Mouse (Mus musculus): ENCODE results near the gene Add2. TPM values are rescaled to one million over a fixed set of nuclear protein-coding genes. Genes with fewer than 3 reads are reported as not detected.

Gene Add2
- polyA plus RNA-seq, 1 experiment from 2014 or later = 127 TPM

- Histone ChIP-seq H3K36me3 (no peaks in the 10 kb centered on the region), H3K27ac (replicated peaks) (no peak overlapping the region), H3K4me2 (replicated peaks) (no peak overlapping the region), H3K9me3 (no peaks in the 10 kb centered on the region), H3K4me3 (no peak overlapping the region), H3K27me3 (no peaks in the 10 kb centered on the region), H3K9ac (replicated peaks) (no peak overlapping the region), H3K4me1 (no peaks in the 10 kb centered on the region)
- ATAC-seq (ENCODE audit: low FRiP score, low read depth) = no peak
- WGBS = 79% methylated on average over 4 of the region's 4 CpGs
Measured at GRCm38 (mm10) chr6:86148518-86148917, 120.0 kb downstream of the Add2 start.

DNA sequence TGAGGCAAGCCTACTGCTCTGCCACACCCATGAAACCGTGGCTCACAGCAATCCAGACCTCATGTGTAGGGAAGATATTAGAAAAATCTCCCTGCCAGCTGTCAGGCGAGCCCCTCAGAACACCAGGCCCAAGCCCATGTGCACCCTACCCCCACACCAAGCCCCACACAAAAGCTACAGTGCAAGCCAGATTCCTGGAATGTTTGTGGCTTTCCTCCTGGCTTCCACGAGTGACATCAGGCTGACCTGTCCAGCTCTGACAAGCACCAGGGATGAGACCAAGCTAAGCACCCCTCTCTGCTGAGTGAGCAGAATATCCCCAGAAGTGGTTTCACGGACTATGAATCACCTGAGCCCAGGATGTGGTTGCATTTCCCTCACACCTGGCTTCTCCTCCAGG lies 120.5 kb downstream of the Add2 start:
- no peaks in the 10 kb centered on the region for H3K36me3 ChIP-seq
- WGBS = 68% methylated on average over 4 of the region's 4 CpGs
- no peaks in the 10 kb centered on the region for H3K9me3 ChIP-seq
- no peak overlapping the region for H3K4me2 ChIP-seq (replicated peaks)
- H3K9ac ChIP-seq (replicated peaks) = no peak overlapping the region
- no peaks in the 10 kb centered on the region for H3K4me1 ChIP-seq
- ATAC-seq (ENCODE audit: low FRiP score, low read depth) = no peak
- no peak overlapping the region for H3K4me3 ChIP-seq
- no peak overlapping the region for H3K27ac ChIP-seq (replicated peaks)
- H3K27me3 ChIP-seq = no peaks in the 10 kb centered on the region

DNA sequence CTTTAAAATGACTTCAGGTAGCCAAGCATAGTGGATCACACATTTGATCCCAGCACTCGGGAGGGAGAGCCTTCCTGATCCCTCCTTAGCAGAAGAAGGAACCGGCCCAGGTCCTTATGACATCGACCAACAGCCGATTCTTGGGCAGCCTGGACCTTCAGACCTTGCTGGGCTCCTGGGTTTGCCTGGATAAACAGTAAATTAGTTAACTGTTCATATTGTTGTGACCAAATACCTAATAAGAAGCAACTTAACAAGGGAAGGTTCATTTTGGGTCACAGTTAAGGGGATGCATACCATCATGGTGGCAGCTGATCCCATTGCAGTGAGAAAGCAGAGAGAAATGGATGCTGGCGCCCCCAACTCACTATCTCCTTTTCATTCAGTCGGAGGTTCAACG lies 124.2 kb downstream of the Add2 start:
- Histone ChIP-seq H3K4me2 (replicated peaks) (no peak overlapping the region), H3K27me3 (no peaks in the 10 kb centered on the region), H3K36me3 (no peaks in the 10 kb centered on the region), H3K9ac (replicated peaks) (no peak overlapping the region), H3K4me1 (peaks cover 3% of the 10 kb centered on the region; the same call in 1 of the 2 replicates), H3K4me3 (no peak overlapping the region), H3K27ac (replicated peaks) (no peak overlapping the region), H3K9me3 (no peaks in the 10 kb centered on the region)
- 86% methylated on average over 7 of the region's 7 CpGs for WGBS
- ATAC-seq (ENCODE audit: low FRiP score, low read depth) = no peak

DNA sequence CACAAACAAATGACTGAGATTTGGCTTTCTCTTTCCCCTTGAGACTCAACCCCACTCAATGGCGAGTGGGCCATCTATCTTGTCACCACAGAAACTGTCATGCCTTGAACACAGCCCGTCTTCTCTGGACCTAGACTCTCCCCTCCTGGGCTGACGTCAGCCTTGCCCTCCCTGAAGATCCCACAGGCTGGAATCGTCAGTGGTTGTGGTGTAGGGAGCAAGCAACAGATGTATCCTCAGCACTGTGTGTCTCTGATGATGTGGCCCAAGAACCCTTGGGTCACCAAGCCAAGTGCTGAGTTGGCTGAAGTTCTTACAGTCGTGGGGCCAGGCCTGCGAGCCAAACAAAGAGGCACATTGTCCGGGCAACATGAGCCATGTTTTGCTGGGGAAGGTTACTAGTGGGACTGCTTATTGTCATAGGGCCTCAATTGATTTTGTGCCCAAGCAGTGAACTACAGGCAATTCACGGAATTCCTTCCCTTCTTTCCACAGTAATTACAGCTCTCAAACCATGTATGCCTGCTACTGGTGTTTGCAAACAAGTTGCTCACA lies 125.0 kb downstream of the Add2 start:
- ATAC-seq (ENCODE audit: low FRiP score, low read depth) = no peak
- Histone ChIP-seq H3K9me3 (no peaks in the 10 kb centered on the region), H3K9ac (replicated peaks) (no peak overlapping the region), H3K27me3 (no peaks in the 10 kb centered on the region), H3K27ac (replicated peaks) (no peak overlapping the region), H3K4me3 (no peak overlapping the region), H3K4me2 (replicated peaks) (no peak overlapping the region), H3K4me1 (peaks cover 3% of the 10 kb centered on the region; the same call in 1 of the 2 replicates), H3K36me3 (no peaks in the 10 kb centered on the region)
- 79% methylated on average over 8 of the region's 8 CpGs for WGBS

- 89% methylated on average over 5 of the region's 5 CpGs for WGBS
- H3K27ac ChIP-seq (replicated peaks) = no peak overlapping the region
- ATAC-seq (ENCODE audit: low FRiP score, low read depth) = no peak
- peaks cover 3% of the 10 kb centered on the region; the same call in 1 of the 2 replicates for H3K4me1 ChIP-seq
- H3K27me3 ChIP-seq = no peaks in the 10 kb centered on the region
- no peaks in the 10 kb centered on the region for H3K9me3 ChIP-seq
- H3K36me3 ChIP-seq = no peaks in the 10 kb centered on the region
- no peak overlapping the region for H3K9ac ChIP-seq (replicated peaks)
- no peak overlapping the region for H3K4me2 ChIP-seq (replicated peaks)
- no peak overlapping the region for H3K4me3 ChIP-seq
Measured at GRCm38 (mm10) chr6:86154006-86154405, 125.5 kb downstream of the Add2 start.

DNA sequence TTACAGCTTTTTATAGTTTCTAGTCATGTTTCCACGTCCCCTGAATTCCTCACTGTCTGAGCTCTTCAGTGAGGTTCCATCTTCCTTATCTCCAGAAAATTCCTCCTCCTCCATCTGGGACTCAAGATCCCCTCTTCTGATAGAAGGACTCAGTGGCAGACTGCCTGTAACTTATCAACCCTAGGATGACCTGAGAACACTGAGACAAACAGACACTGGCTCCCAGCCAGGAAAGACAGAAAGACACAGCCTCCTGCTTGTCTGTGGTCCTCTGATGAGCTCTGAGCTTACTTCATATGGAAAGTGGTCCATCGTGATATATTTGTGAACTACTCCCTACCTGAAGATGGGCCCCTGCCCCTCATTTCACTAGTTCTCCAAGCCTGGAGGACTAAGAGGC lies 126.0 kb downstream of the Add2 start:
- no peak overlapping the region for H3K4me3 ChIP-seq
- 86% methylated on average over 2 of the region's 2 CpGs for WGBS
- H3K27me3 ChIP-seq = no peaks in the 10 kb centered on the region
- H3K4me2 ChIP-seq (replicated peaks) = no peak overlapping the region
- ATAC-seq (ENCODE audit: low FRiP score, low read depth) = no peak
- peaks cover 3% of the 10 kb centered on the region; the same call in 1 of the 2 replicates for H3K4me1 ChIP-seq
- H3K27ac ChIP-seq (replicated peaks) = no peak overlapping the region
- H3K9ac ChIP-seq (replicated peaks) = no peak overlapping the region
- no peaks in the 10 kb centered on the region for H3K36me3 ChIP-seq
- H3K9me3 ChIP-seq = no peaks in the 10 kb centered on the region

DNA sequence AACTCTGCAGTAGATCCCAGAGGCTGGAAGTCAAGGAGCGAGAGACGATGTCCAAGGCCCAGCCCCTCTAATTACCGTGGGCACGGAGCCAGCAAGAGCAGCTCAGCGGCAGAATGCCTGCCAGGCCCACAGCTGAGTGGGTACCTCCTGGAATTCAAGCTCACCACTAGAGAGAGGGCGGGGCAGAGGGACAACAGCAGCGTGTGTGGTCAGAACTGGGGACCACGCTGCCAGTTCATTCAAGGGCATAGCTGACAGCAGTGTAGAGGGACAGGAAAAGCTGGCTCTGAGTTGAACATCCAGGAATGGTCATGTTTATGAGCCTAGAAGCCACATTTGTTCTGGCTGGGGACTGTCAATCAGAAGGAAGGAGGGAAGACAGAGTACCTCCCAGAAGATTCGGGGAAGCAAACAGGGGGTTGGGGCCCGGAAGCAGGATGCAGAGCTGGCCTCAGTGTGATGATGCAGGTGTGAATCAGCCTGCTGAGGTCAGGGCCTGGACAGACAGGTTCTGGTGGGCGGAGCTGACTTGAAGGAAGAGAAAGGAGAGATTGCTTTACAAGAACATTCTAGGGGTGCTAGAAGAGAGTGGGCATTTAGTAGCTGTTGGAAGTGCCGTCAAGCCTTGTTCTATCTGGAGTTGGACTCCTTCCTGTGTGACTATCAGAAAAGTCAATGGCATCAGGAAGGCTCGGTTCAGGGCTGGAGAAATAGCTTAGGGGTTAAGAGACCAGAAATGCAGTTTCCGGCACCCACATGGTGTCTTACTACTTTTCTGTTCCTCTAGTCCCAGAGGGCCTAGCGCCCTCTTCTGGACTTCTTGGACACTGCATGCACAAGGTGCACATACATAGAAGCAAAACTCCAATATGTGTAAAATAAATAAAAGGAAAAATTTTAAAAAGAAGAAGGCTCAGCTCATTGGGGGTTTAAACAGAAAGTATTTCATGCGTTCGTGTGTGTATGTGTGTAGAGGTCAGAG lies 129.1 kb downstream of the Add2 start:
- WGBS = 81% methylated on average over 17 of the region's 17 CpGs
- Histone ChIP-seq H3K9ac (replicated peaks) (no peak overlapping the region), H3K4me1 (peaks cover 3% of the 10 kb centered on the region; the same call in 1 of the 2 replicates), H3K36me3 (no peaks in the 10 kb centered on the region), H3K27me3 (no peaks in the 10 kb centered on the region), H3K27ac (replicated peaks) (no peak overlapping the region), H3K4me3 (no peak overlapping the region), H3K4me2 (replicated peaks) (no peak overlapping the region), H3K9me3 (no peaks in the 10 kb centered on the region)
- no peak for ATAC-seq (ENCODE audit: low FRiP score, low read depth)

DNA sequence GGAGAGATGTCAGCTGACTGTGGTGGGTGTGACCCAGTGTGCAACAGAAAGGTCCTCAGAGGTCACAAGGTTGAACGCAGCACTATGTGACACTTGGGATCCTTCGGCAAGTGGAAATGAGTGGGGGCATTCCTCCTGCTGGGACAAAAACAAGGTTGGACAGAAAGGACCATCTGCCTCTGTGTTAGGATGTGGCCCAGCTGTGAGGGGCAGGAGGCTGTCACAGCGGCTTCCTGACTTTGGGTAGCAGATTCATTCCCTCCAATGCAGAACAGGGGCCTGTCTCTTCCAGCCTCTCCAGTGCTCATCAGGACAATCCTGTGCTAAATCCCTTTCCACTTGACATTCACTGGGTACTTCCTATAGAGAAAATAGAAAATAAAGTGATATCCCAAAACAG lies 132.4 kb downstream of the Add2 start:
- Histone ChIP-seq H3K4me1 (peaks cover 7% of the 10 kb centered on the region), H3K36me3 (no peaks in the 10 kb centered on the region), H3K9ac (replicated peaks) (no peak overlapping the region), H3K4me2 (replicated peaks) (no peak overlapping the region), H3K9me3 (no peaks in the 10 kb centered on the region), H3K27ac (replicated peaks) (no peak overlapping the region), H3K27me3 (no peaks in the 10 kb centered on the region), H3K4me3 (no peak overlapping the region)
- 65% methylated on average over 3 of the region's 3 CpGs for WGBS
- ATAC-seq (ENCODE audit: low FRiP score, low read depth) = no peak

GRCm38 (mm10) chr6:86161586-86161985 lies 133.1 kb downstream of the Add2 start:
- peaks cover 7% of the 10 kb centered on the region for H3K4me1 ChIP-seq
- no peak for ATAC-seq (ENCODE audit: low FRiP score, low read depth)
- no peaks in the 10 kb centered on the region for H3K27me3 ChIP-seq
- H3K9me3 ChIP-seq = no peaks in the 10 kb centered on the region
- no peak overlapping the region for H3K9ac ChIP-seq (replicated peaks)
- no peak overlapping the region for H3K27ac ChIP-seq (replicated peaks)
- H3K4me2 ChIP-seq (replicated peaks) = no peak overlapping the region
- H3K36me3 ChIP-seq = no peaks in the 10 kb centered on the region
- no peak overlapping the region for H3K4me3 ChIP-seq
- whole genome bisulfite sequencing = 55% methylated on average over 7 of the region's 7 CpGs

DNA sequence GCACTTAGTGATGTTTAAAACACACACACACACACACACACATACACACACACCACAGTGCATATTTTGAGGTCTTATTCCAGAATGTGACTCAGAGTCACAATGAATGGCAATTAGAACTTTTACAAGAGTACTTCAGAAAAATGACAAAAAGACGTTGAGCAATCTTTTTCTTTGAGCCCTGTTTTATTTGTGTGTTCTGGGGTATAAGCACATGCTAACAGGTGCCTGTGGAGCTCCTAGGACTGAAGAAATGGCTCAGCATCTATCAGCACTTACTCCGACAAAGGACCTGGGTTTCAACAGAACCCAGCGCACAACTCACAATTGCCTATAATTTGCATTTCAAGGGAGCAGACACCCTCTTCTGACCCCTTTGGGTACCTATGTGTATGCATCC lies 135.5 kb downstream of the Add2 start:
- 45% methylated on average over 3 of the region's 3 CpGs for WGBS
- H3K9ac ChIP-seq (replicated peaks) = no peak overlapping the region
- no peak overlapping the region for H3K4me2 ChIP-seq (replicated peaks)
- peaks cover 5% of the 10 kb centered on the region; the same call in 1 of the 2 replicates for H3K4me1 ChIP-seq
- H3K9me3 ChIP-seq = no peaks in the 10 kb centered on the region
- no peaks in the 10 kb centered on the region for H3K27me3 ChIP-seq
- no peak overlapping the region for H3K27ac ChIP-seq (replicated peaks)
- no peak overlapping the region for H3K4me3 ChIP-seq
- ATAC-seq (ENCODE audit: low FRiP score, low read depth) = no peak
- no peaks in the 10 kb centered on the region for H3K36me3 ChIP-seq

GRCm38 (mm10) chr6:86166426-86166825 lies 137.9 kb downstream of the Add2 start:
- Histone ChIP-seq H3K4me2 (replicated peaks) (no peak overlapping the region), H3K9me3 (no peaks in the 10 kb centered on the region), H3K4me3 (no peak overlapping the region), H3K27ac (replicated peaks) (no peak overlapping the region), H3K4me1 (peaks cover 5% of the 10 kb centered on the region; the same call in 1 of the 2 replicates), H3K27me3 (no peaks in the 10 kb centered on the region), H3K9ac (replicated peaks) (no peak overlapping the region), H3K36me3 (no peaks in the 10 kb centered on the region)
- no peak for ATAC-seq (ENCODE audit: low FRiP score, low read depth)
- WGBS = 86% methylated on average over 9 of the region's 9 CpGs

GRCm38 (mm10) chr6:86167851-86168250 lies 139.4 kb downstream of the Add2 start:
- no peaks in the 10 kb centered on the region for H3K27me3 ChIP-seq
- ATAC-seq (ENCODE audit: low FRiP score, low read depth) = no peak
- H3K4me3 ChIP-seq = no peak overlapping the region
- H3K27ac ChIP-seq (replicated peaks) = no peak overlapping the region
- H3K9me3 ChIP-seq = no peaks in the 10 kb centered on the region
- no peak overlapping the region for H3K9ac ChIP-seq (replicated peaks)
- H3K4me2 ChIP-seq (replicated peaks) = no peak overlapping the region
- H3K36me3 ChIP-seq = no peaks in the 10 kb centered on the region
- 81% methylated on average over 5 of the region's 5 CpGs for WGBS
- H3K4me1 ChIP-seq = peaks cover 5% of the 10 kb centered on the region; the same call in 1 of the 2 replicates
